Mouse (Mus musculus): ENCODE results near the gene Gtf3c5. TPM values are rescaled to one million over a fixed set of nuclear protein-coding genes. Genes with fewer than 3 reads are reported as not detected.

Gene Gtf3c5
- polyA plus RNA-seq, 1 experiment from 2014 or later = 24.0 TPM

DNA sequence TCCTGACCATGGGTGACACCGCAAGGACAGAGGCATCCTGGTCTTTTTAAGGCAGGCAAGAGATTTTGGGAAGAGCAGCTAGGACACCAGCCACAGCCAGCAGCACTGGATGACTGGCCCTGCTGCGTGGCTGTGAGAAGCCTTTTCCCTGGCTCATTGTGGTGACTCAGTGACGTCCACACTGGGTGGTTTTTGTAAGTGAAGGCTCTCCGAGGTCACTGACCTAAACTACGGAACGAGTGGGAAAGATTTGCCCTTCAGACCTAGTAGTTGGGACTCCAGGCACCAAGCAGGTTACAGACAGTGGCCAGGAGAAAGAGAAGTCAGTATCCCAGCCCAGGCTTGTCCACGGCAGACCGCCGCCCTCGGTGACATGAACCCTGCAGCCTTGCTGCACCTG is 59.1 kb downstream of the Gtf3c5 start:
- no peak overlapping the region for H3K4me3 ChIP-seq
- H3K36me3 ChIP-seq = no peaks in the 10 kb centered on the region
- H3K9me3 ChIP-seq (replicated peaks) = no peaks in the 10 kb centered on the region
- no peaks in the 10 kb centered on the region for H3K27me3 ChIP-seq
- no peak for ATAC-seq (replicated peaks; ENCODE audit: insufficient number of reproducible peaks, insufficient read depth, low FRiP score, low read depth)
- H3K9ac ChIP-seq = 0 out of 2 replicates have a peak overlapping the region, but pooled peaks have one; percentile 1
- H3K4me2 ChIP-seq = no peak overlapping the region
- peaks cover 43% of the 10 kb centered on the region for H3K4me1 ChIP-seq (replicated peaks)
- H3K27ac ChIP-seq = peak overlapping the region; percentile 32; the same call in 1 of the 2 replicates
- 82% methylated on average over 10 of the region's 10 CpGs for WGBS

DNA sequence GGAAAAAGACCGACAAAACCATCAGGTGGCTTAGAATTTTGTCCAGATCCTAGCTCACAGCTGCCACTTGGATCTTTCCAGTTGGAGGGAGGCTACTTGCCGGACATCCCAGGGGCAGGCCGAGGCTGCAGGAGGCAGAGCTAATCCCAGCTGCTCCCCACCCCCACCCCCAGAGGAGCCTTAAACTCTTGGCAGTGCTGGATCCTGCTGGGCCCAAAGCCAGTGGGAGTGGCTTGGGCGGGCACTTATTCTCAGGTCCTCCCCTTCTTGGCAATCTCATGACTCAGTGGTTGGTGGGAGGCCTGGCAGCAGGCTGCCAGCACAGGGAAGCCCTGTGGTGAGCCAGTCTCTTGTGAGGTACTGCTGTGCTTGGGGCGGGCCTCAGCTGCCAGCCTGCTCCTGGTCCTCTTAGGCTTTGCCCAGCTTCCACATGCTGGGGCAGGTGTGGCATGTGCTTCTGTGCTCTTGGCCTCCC is 59.9 kb downstream of the Gtf3c5 start:
- WGBS = 26% methylated on average over 5 of the region's 5 CpGs

DNA sequence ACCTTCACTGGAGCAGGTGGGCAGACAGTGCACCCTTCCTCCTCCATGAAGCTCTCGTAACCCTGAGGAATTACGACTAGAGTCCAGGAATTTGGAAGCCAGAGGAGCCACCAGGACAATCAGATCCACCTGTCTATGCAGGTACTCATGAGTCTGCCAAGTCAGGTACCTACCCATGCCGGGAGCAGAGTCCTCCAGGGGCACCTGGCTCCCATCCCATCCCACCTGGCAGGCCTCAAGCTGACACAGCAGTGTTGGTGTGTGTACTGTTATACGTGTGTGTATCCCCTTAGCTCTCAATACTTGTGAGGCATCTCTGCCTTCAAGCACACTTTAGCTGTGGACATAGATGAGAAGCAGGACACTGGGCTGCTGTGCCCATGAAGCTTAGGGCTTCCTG is 61.4 kb downstream of the Gtf3c5 start:
- no peak for ATAC-seq (replicated peaks; ENCODE audit: insufficient number of reproducible peaks, insufficient read depth, low FRiP score, low read depth)
- Histone ChIP-seq H3K4me1 (replicated peaks) (peaks cover 48% of the 10 kb centered on the region), H3K9me3 (replicated peaks) (no peaks in the 10 kb centered on the region), H3K27ac (no peak overlapping the region), H3K4me3 (no peak overlapping the region), H3K36me3 (no peaks in the 10 kb centered on the region), H3K4me2 (no peak overlapping the region), H3K9ac (no peak overlapping the region), H3K27me3 (no peaks in the 10 kb centered on the region)
- WGBS = 71% methylated on average over 4 of the region's 4 CpGs

More for the DNA sequence above, 59.9 kb downstream of the Gtf3c5 start:
- Histone ChIP-seq H3K4me1 (replicated peaks) (peaks cover 43% of the 10 kb centered on the region), H3K36me3 (no peaks in the 10 kb centered on the region), H3K9me3 (replicated peaks) (no peaks in the 10 kb centered on the region), H3K9ac (no peak overlapping the region), H3K4me2 (0 out of 2 replicates have a peak overlapping the region, but pooled peaks have one; percentile 9), H3K27me3 (no peaks in the 10 kb centered on the region), H3K4me3 (no peak overlapping the region), H3K27ac (peak overlapping the region; percentile 54)
- ATAC-seq (replicated peaks; ENCODE audit: insufficient number of reproducible peaks, insufficient read depth, low FRiP score, low read depth) = peak; percentile 87

- Histone ChIP-seq H3K9ac (no peak overlapping the region), H3K27ac (no peak overlapping the region), H3K9me3 (replicated peaks) (no peaks in the 10 kb centered on the region), H3K27me3 (no peaks in the 10 kb centered on the region), H3K4me2 (no peak overlapping the region), H3K4me3 (no peak overlapping the region), H3K36me3 (no peaks in the 10 kb centered on the region), H3K4me1 (replicated peaks) (peaks cover 48% of the 10 kb centered on the region)
- no peak for ATAC-seq (replicated peaks; ENCODE audit: insufficient number of reproducible peaks, insufficient read depth, low FRiP score, low read depth)
- 79% methylated on average over 6 of the region's 6 CpGs for WGBS
Measured at GRCm38 (mm10) chr2:28521571-28522151, 61.9 kb downstream of the Gtf3c5 start.

DNA sequence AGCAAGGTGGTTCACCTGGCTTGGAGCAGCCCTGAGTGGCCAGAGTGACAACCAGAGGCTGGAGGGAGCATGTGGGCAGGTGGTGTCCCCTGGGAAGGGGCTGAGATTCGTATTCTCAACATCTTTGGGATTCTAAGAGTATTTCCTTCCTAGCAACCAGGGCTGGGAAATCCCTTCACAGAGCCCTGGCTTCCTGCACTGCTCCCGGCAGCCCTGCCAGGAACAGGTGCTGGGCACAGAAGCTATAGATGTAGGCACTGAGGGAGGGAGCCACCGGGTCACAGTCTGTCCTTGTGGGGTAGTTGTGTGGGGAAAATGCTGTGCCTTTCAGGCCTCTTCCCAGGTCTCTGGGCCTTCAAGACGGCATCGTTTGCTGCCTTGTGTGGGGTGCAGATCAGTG is 63.0 kb downstream of the Gtf3c5 start:
- no peak overlapping the region for H3K9ac ChIP-seq
- H3K4me2 ChIP-seq = no peak overlapping the region
- no peaks in the 10 kb centered on the region for H3K36me3 ChIP-seq
- no peaks in the 10 kb centered on the region for H3K27me3 ChIP-seq
- H3K27ac ChIP-seq = no peak overlapping the region
- 75% methylated on average over 5 of the region's 5 CpGs for WGBS
- H3K4me1 ChIP-seq (replicated peaks) = peaks cover 38% of the 10 kb centered on the region
- no peak for ATAC-seq (replicated peaks; ENCODE audit: insufficient number of reproducible peaks, insufficient read depth, low FRiP score, low read depth)
- no peak overlapping the region for H3K4me3 ChIP-seq
- H3K9me3 ChIP-seq (replicated peaks) = no peaks in the 10 kb centered on the region

- H3K9me3 ChIP-seq (replicated peaks) = no peaks in the 10 kb centered on the region
- 55% methylated on average over 2 of the region's 2 CpGs for WGBS
- no peak overlapping the region for H3K4me2 ChIP-seq
- H3K4me1 ChIP-seq (replicated peaks) = peaks cover 30% of the 10 kb centered on the region
- ATAC-seq (replicated peaks; ENCODE audit: insufficient number of reproducible peaks, insufficient read depth, low FRiP score, low read depth) = no peak
- no peaks in the 10 kb centered on the region for H3K27me3 ChIP-seq
- H3K9ac ChIP-seq = no peak overlapping the region
- H3K36me3 ChIP-seq = no peaks in the 10 kb centered on the region
- no peak overlapping the region for H3K27ac ChIP-seq
- H3K4me3 ChIP-seq = no peak overlapping the region
Measured at GRCm38 (mm10) chr2:28518231-28518630, 65.3 kb downstream of the Gtf3c5 start.

GRCm38 (mm10) chr2:28517206-28517909 is 66.2 kb downstream of the Gtf3c5 start:
- peaks cover 28% of the 10 kb centered on the region for H3K4me1 ChIP-seq (replicated peaks)
- H3K4me2 ChIP-seq = no peak overlapping the region
- WGBS = 42% methylated on average over 5 of the region's 5 CpGs
- no peak overlapping the region for H3K27ac ChIP-seq
- 0 out of 2 replicates have a peak, but pooled peaks cover under 1% of the 10 kb centered on the region for H3K27me3 ChIP-seq
- ATAC-seq (replicated peaks; ENCODE audit: insufficient number of reproducible peaks, insufficient read depth, low FRiP score, low read depth) = peak; percentile 34
- no peak overlapping the region for H3K9ac ChIP-seq
- H3K4me3 ChIP-seq = no peak overlapping the region
- no peaks in the 10 kb centered on the region for H3K36me3 ChIP-seq
- no peaks in the 10 kb centered on the region for H3K9me3 ChIP-seq (replicated peaks)

Small RNA genes within 50 kb of the gene (microRNA-seq; reads per million reads assigned to microRNA genes)
- gene Gm22824 = not detected

Other genes starting within 250 kb of the Gtf3c5 start
- gene Ppp1r26, start 137.0 kb downstream of the Gtf3c5 start, polyA plus RNA-seq (2015; fragmentation: Nextera tagmentation; extraction: Ambion mirVana) = 3.1 TPM in 2 replicates
- gene 1700007K13Rik, start 117.4 kb downstream of the Gtf3c5 start, polyA plus RNA-seq (2015; fragmentation: Nextera tagmentation; extraction: Ambion mirVana) = 0.26 and 0.41 TPM in 2 replicates
- 45.2 and 50.6 TPM in 2 replicates for gene Mrps2, start 115.7 kb downstream of the Gtf3c5 start, polyA plus RNA-seq (2015; fragmentation: Nextera tagmentation; extraction: Ambion mirVana)
- gene Gbgt1, start 86.9 kb downstream of the Gtf3c5 start, polyA plus RNA-seq (2015; fragmentation: Nextera tagmentation; extraction: Ambion mirVana) = 0.67 and 1.1 TPM in 2 replicates
- gene Gm10134, start 77.7 kb downstream of the Gtf3c5 start, polyA plus RNA-seq (2015; fragmentation: Nextera tagmentation; extraction: Ambion mirVana) = 1.3 and 1.5 TPM in 2 replicates
- 17.5 and 24.6 TPM in 2 replicates for gene Ralgds, start 70.6 kb downstream of the Gtf3c5 start, polyA plus RNA-seq (2015; fragmentation: Nextera tagmentation; extraction: Ambion mirVana)
- gene Cel, start 20.3 kb downstream of the Gtf3c5 start, polyA plus RNA-seq (2015; fragmentation: Nextera tagmentation; extraction: Ambion mirVana) = 0.25 TPM in 1 of 2 replicates, not detected in the other
- gene Gfi1b, start 38.2 kb upstream of the Gtf3c5 start, polyA plus RNA-seq (2015; fragmentation: Nextera tagmentation; extraction: Ambion mirVana) = 0.25 and 1.5 TPM in 2 replicates
- gene Tsc1, start 57.5 kb upstream of the Gtf3c5 start, polyA plus RNA-seq (2015; fragmentation: Nextera tagmentation; extraction: Ambion mirVana) = 11.1 and 18.0 TPM in 2 replicates
- 1.0 and 1.7 TPM in 2 replicates for gene Spaca9, start 116.0 kb upstream of the Gtf3c5 start, polyA plus RNA-seq (2015; fragmentation: Nextera tagmentation; extraction: Ambion mirVana)
- 0.30 and 0.48 TPM in 2 replicates for gene Ak8, start 116.4 kb upstream of the Gtf3c5 start, polyA plus RNA-seq (2015; fragmentation: Nextera tagmentation; extraction: Ambion mirVana)

All from heart, embryonic 15.5 days (tissue).